Mouse (Mus musculus) CH12.LX (cell line): Measurements from ENCODE around the gene Scamp5. TPM values are rescaled to one million over a fixed set of nuclear protein-coding genes. Genes with fewer than 3 reads are reported as not detected.

Experiments
- DNase-seq: peaks from one replicate; pipeline ENCODE4 v3.0.0-alpha.2; 2013; ENCODE audit errors: extremely low read depth
- H3K27ac ChIP-seq: 2 replicates; pipeline ENCODE4 v1.5.1; 2012; ENCODE audit warnings: low read depth, mild to moderate bottlenecking, control low read depth, moderate library complexity; ENCODE audit not compliant: insufficient read depth
- H3K27me3 ChIP-seq: replicated peaks from 2 replicates; pipeline ENCODE3; 2012; ENCODE audit warnings: inconsistent platforms
- H3K36me3 ChIP-seq, 2 experiments: replicated peaks in 1 of 2; 2 replicates each; pipeline versions ENCODE3 to v1.6.1; 2012; ENCODE audit warnings: inconsistent platforms in 1 of 2, low read length in 1 of 2, mild to moderate bottlenecking in 1 of 2, mixed read lengths in 1 of 2, moderate library complexity in 1 of 2; ENCODE audit not compliant: control insufficient read depth in 1 of 2, insufficient read depth in 1 of 2
- H3K4me1 ChIP-seq, 2 experiments: 2 replicates each; pipeline ENCODE4 v1.6.1; 2012; ENCODE audit warnings: inconsistent platforms in 1 of 2, moderate library complexity in 1 of 2; ENCODE audit not compliant: insufficient read depth in 2 of 2, control insufficient read depth in 1 of 2
- H3K4me2 ChIP-seq: 2 replicates; pipeline ENCODE4 v1.6.1; 2012; ENCODE audit warnings: low read depth, mild to moderate bottlenecking, control low read depth; ENCODE audit not compliant: poor library complexity, insufficient read depth, severe bottlenecking
- H3K4me3 ChIP-seq, 3 experiments: fragments of 150-350 bp in 1 of 3; sonication (generic) in 1 of 3; replicated peaks in 1 of 3; 2 replicates each; pipeline versions ENCODE3 to v1.5.1; 2011 to 2012; ENCODE audit warnings: low read depth in 2 of 3, low read length in 2 of 3, mild to moderate bottlenecking in 2 of 3, moderate library complexity in 2 of 3, control low read depth in 1 of 3, improper control_type of control experiment in 1 of 3, inconsistent platforms in 1 of 3, mixed read lengths in 1 of 3; ENCODE audit not compliant: poor library complexity in 1 of 3
- H3K79me2 ChIP-seq: replicated peaks from 2 replicates; pipeline ENCODE4 v1.6.1; 2012; ENCODE audit warnings: mild to moderate bottlenecking, moderate library complexity; ENCODE audit not compliant: control insufficient read depth, poor library complexity, insufficient read depth, severe bottlenecking; ENCODE audit errors: extremely low read depth
- H3K9ac ChIP-seq: 2 replicates; pipeline ENCODE4 v1.6.1; 2012; ENCODE audit warnings: low read depth, mild to moderate bottlenecking, control low read depth, moderate library complexity; ENCODE audit not compliant: insufficient read depth
- H3K9me3 ChIP-seq: replicated peaks from 2 replicates; pipeline ENCODE3; 2012; ENCODE audit warnings: low read length, inconsistent platforms, mixed read lengths
- BHLHE40 ChIP-seq: IDR thresholded peaks from 2 replicates; pipeline ENCODE4 v1.6.1; 2011; ENCODE audit warnings: mild to moderate bottlenecking, low read depth, low read length, improper control_type of control experiment
- CHD1 ChIP-seq: IDR thresholded peaks from 2 replicates; pipeline ENCODE4 v1.6.1; 2012; ENCODE audit warnings: low read depth, low read length, improper control_type of control experiment, inconsistent platforms
- CHD2 ChIP-seq: IDR thresholded peaks from 2 replicates; pipeline ENCODE4 v1.6.1; 2011; ENCODE audit warnings: low read length, improper control_type of control experiment
- E2F4 ChIP-seq: IDR thresholded peaks from 2 replicates; pipeline ENCODE4 v1.6.1; 2011; ENCODE audit warnings: low read depth, low read length, improper control_type of control experiment; ENCODE audit not compliant: insufficient replicate concordance
- ELF1 ChIP-seq: IDR thresholded peaks from 2 replicates; pipeline ENCODE4 v1.6.1; 2014; ENCODE audit warnings: low read depth, mild to moderate bottlenecking, inconsistent platforms, low read length, improper control_type of control experiment
- EP300 ChIP-seq: IDR thresholded peaks from 2 replicates; pipeline ENCODE4 v1.6.1; 2011; ENCODE audit warnings: low read length, improper control_type of control experiment
- ETS1 ChIP-seq: conservative IDR thresholded peaks from 2 replicates; pipeline ENCODE4 v1.6.1; 2012; ENCODE audit warnings: low read depth, mild to moderate bottlenecking, inconsistent platforms, low read length, improper control_type of control experiment, moderate library complexity
- GABPA ChIP-seq: IDR thresholded peaks from 2 replicates; pipeline ENCODE4 v1.6.1; 2012; ENCODE audit warnings: low read depth, low read length, improper control_type of control experiment, inconsistent platforms; ENCODE audit not compliant: insufficient replicate concordance
- HCFC1 ChIP-seq: IDR thresholded peaks from 2 replicates; pipeline ENCODE4 v1.6.1; 2012; ENCODE audit warnings: low read depth, mild to moderate bottlenecking, inconsistent platforms, low read length, improper control_type of control experiment
- IRF4 ChIP-seq: IDR thresholded peaks from 2 replicates; pipeline ENCODE4 v1.6.1; 2014; ENCODE audit warnings: low read depth, mild to moderate bottlenecking, inconsistent platforms, low read length, improper control_type of control experiment
- JUN ChIP-seq: IDR thresholded peaks from 2 replicates; pipeline ENCODE4 v1.6.1; 2011; ENCODE audit warnings: low read depth, mild to moderate bottlenecking, low read length, improper control_type of control experiment, moderate library complexity; ENCODE audit not compliant: insufficient read depth
- JUND ChIP-seq: conservative IDR thresholded peaks from 2 replicates; pipeline ENCODE4 v1.6.1; 2011; ENCODE audit warnings: low read depth, low read length, improper control_type of control experiment
- KAT2A ChIP-seq: IDR thresholded peaks from 2 replicates; pipeline ENCODE4 v1.6.1; 2012; ENCODE audit warnings: low read length, improper control_type of control experiment, inconsistent platforms; ENCODE audit not compliant: insufficient replicate concordance
- MAFK ChIP-seq: IDR thresholded peaks from 2 replicates; pipeline ENCODE4 v1.6.1; 2011; ENCODE audit warnings: low read length, improper control_type of control experiment; ENCODE audit not compliant: insufficient replicate concordance
- MAX ChIP-seq: IDR thresholded peaks from 2 replicates; pipeline ENCODE4 v1.6.1; 2011; ENCODE audit warnings: low read length, improper control_type of control experiment
- MAZ ChIP-seq: IDR thresholded peaks from 2 replicates; pipeline ENCODE4 v1.6.1; 2012; ENCODE audit warnings: low read depth, mild to moderate bottlenecking, inconsistent platforms, low read length, improper control_type of control experiment, moderate library complexity
- MEF2A ChIP-seq: IDR thresholded peaks from 2 replicates; pipeline ENCODE4 v1.6.1; 2014; ENCODE audit warnings: low read depth, mild to moderate bottlenecking, inconsistent platforms, low read length, improper control_type of control experiment, borderline replicate concordance
- MXI1 ChIP-seq: IDR thresholded peaks from 2 replicates; pipeline ENCODE4 v1.6.1; 2011; ENCODE audit warnings: mild to moderate bottlenecking, low read depth, low read length, improper control_type of control experiment
- MYC ChIP-seq: IDR thresholded peaks from 2 replicates; pipeline ENCODE4 v1.6.1; 2011; ENCODE audit warnings: low read depth, mild to moderate bottlenecking, improper control_type of control experiment, low read length
- NELFE ChIP-seq: IDR thresholded peaks from 2 replicates; pipeline ENCODE4 v1.6.1; 2011; ENCODE audit warnings: low read depth, low read length, improper control_type of control experiment
- NRF1 ChIP-seq: IDR thresholded peaks from 2 replicates; pipeline ENCODE4 v1.6.1; 2014; ENCODE audit warnings: low read depth, mild to moderate bottlenecking, inconsistent platforms, low read length, improper control_type of control experiment, moderate library complexity
- POLR2A ChIP-seq: IDR thresholded peaks from 2 replicates; pipeline ENCODE4 v1.6.1; 2011; ENCODE audit warnings: low read depth, mild to moderate bottlenecking, improper control_type of control experiment, low read length
- POLR2AphosphoS2 ChIP-seq: IDR thresholded peaks from 2 replicates; pipeline ENCODE4 v1.6.1; 2011; ENCODE audit warnings: low read depth, low read length, improper control_type of control experiment
- RCOR1 ChIP-seq: conservative IDR thresholded peaks from 2 replicates; pipeline ENCODE4 v1.6.1; 2012; ENCODE audit warnings: low read depth, mild to moderate bottlenecking, inconsistent platforms, low read length, improper control_type of control experiment
- SIN3A ChIP-seq: IDR thresholded peaks from 2 replicates; pipeline ENCODE4 v1.6.1; 2012; ENCODE audit warnings: low read length, improper control_type of control experiment, inconsistent platforms
- SMC3 ChIP-seq: IDR thresholded peaks from 2 replicates; pipeline ENCODE4 v1.6.1; 2011; ENCODE audit warnings: low read depth, low read length, improper control_type of control experiment
- TBP ChIP-seq: conservative IDR thresholded peaks from 2 replicates; pipeline ENCODE4 v1.6.1; 2011; ENCODE audit warnings: low read depth, low read length, improper control_type of control experiment
- TCF12 ChIP-seq: IDR thresholded peaks from 2 replicates; pipeline ENCODE4 v1.6.1; 2014; ENCODE audit warnings: low read depth, mild to moderate bottlenecking, inconsistent platforms, low read length, improper control_type of control experiment
- UBTF ChIP-seq: IDR thresholded peaks from 2 replicates; pipeline ENCODE4 v1.6.1; 2012; ENCODE audit warnings: low read depth, mild to moderate bottlenecking, inconsistent platforms, low read length, improper control_type of control experiment, moderate library complexity
- USF1 ChIP-seq: IDR thresholded peaks from 2 replicates; pipeline ENCODE4 v1.6.1; 2014; ENCODE audit warnings: low read depth, mild to moderate bottlenecking, inconsistent platforms, low read length, improper control_type of control experiment
- ZNF384 ChIP-seq: IDR thresholded peaks from 2 replicates; pipeline ENCODE4 v1.6.1; 2012; ENCODE audit warnings: low read depth, low read length, improper control_type of control experiment, inconsistent platforms
- dilution Hi-C: fragments of 300-500 bp; cut with MboI; formaldehyde crosslinking; loops from 2 replicates; pipeline ENCODE4 v1.14.3; 2020; ENCODE audit warnings: low sequenced_read_pairs; ENCODE audit not compliant: extremely low pct_unique_long_range_greater_than_20kb, extremely low pct_ligation_motif_present
- in situ Hi-C: fragments of 300-500 bp; cut with MboI; formaldehyde crosslinking; loops from 3 replicates; pipeline ENCODE4 v1.14.3; 2019; ENCODE audit warnings: low sequenced_read_pairs, low pct_ligation_motif_present, low pct_unique_long_range_greater_than_20kb, mixed read lengths
- polyA plus RNA-seq: library from polyadenylated mRNA; unstranded; fragments of >175 nt; gene quantifications from 2 replicates; pipeline ENCODE4 v1.2.1, GENCODE M21; 2012; ENCODE audit warnings: low read depth; ENCODE audit not compliant: insufficient read length
- total RNA-seq, 2 experiments: library from RNA; depleted of rRNA; stranded (reverse); fragments of 300-350 nt in 1 of 2; fragments of >200 nt in 1 of 2; gene quantifications; 2 replicates each; pipeline ENCODE4 v1.2.3; 2012 to 2014

Gene Scamp5
- total and polyA plus RNA-seq, 3 experiments, result 0.34 to 2.1 (median 0.99) TPM

DNA sequence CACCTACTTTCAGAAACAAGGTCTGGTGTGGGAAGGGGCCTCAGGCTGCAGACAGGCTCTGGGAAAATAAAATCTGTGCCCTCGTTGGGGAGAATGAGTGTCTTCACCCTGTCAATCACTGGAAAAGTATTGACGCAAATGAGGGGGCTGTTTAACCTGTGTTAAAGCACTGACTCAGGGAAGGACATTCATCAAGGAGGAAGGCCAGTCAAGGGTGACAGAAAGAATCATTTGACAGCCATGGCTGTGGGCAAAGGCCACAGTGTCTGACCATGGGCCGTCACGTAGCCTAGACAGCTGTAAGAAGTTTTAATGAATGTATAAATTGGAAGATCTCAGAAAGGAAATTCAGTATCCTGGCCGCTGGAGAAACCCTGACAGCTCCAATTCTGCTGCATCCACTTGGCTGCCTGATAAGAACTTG lies 46.2 kb downstream of the Scamp5 start:
- Histone ChIP-seq H3K9ac (peak overlapping the region; percentile 51), H3K36me3 (peaks cover 28 to 71% of the 10 kb centered on the region in 2 experiments), H3K9me3 (no peaks in the 10 kb centered on the region), H3K79me2 (no peaks in the 10 kb centered on the region; the same call in 1 of the 2 replicates), H3K27ac (peak overlapping the region; percentile 97), H3K4me3 (peak overlapping the region in 1 of 3 experiments; percentile 13), H3K27me3 (no peaks in the 10 kb centered on the region), H3K4me1 (peaks cover 21 to 79% of the 10 kb centered on the region in 2 experiments), H3K4me2 (peak overlapping the region; percentile 79)
- in situ Hi-C loops (no loop called here), dilution Hi-C loops (no loop called here)
- TF ChIP-seq KAT2A (no peak), RCOR1 (no peak), JUND (0 out of 2 replicates have a peak, but pooled peaks have one; percentile 9), MAZ (peak; percentile 51), IRF4 (peak; percentile 42; the same call in 1 of the 2 replicates), SMC3 (no peak), ETS1 (peak; percentile 58), ZNF384 (no peak), USF1 (no peak)
- DNase-seq, result peak; percentile 72

DNA sequence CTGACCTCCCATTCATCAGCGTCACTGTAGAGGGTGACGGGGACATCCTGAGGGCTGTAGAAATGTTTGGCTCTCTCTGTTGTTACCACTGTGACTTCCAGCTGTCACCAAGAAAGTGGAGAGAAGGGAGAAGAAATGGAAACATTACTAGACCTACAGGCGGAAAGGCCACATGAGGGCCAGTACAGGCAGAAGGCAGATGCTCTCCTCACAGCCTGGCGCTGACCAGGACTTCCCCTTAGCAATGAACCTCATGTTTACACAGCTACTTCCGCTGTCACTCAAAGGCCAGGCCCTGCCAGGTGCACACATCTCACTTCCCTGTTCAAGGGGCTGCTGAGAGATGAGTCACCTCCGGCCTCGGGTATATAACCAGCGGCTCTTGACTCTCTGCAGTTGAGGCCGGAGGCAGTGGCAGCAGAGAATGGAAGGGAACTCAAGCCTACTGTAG lies 46.7 kb downstream of the Scamp5 start:
- in situ Hi-C loops, result no loop called here
- Histone ChIP-seq H3K27ac (peak overlapping the region; percentile 100), H3K4me1 (peaks cover 21 to 74% of the 10 kb centered on the region in 2 experiments), H3K4me2 (peak overlapping the region; percentile 88), H3K9me3 (no peaks in the 10 kb centered on the region), H3K4me3 (peak overlapping the region; percentile 44 to 73 (median 56)), H3K79me2 (no peaks in the 10 kb centered on the region; the same call in 1 of the 2 replicates), H3K27me3 (no peaks in the 10 kb centered on the region), H3K9ac (peak overlapping the region; percentile 91), H3K36me3 (peaks cover 29 to 70% of the 10 kb centered on the region in 2 experiments)
- dilution Hi-C loops, result no loop called here
- peak; percentile 98 for DNase-seq
- TF ChIP-seq NRF1 (no peak), MXI1 (peak; percentile 81), USF1 (no peak), CHD2 (peak; percentile 60), POLR2A (peak; percentile 83), CHD1 (0 out of 2 replicates have a peak, but pooled peaks have one; percentile 28), TBP (peak; percentile 95), HCFC1 (peak; percentile 47), MYC (peak; percentile 97), POLR2AphosphoS2 (peak; percentile 85), UBTF (peak; percentile 74; the same call in 1 of the 2 replicates), MEF2A (peak; percentile 86), JUND (peak; percentile 80), ELF1 (peak; percentile 93), EP300 (peak; percentile 97), IRF4 (peak; percentile 93), JUN (peak; percentile 86), MAX (peak; percentile 92), MAFK (no peak), GABPA (no peak), TCF12 (peak; percentile 99), NELFE (peak; percentile 64; the same call in 1 of the 2 replicates), E2F4 (no peak), SIN3A (peak; percentile 88), SMC3 (no peak), BHLHE40 (peak; percentile 86), ETS1 (peak; percentile 97)
